Mouse (Mus musculus) MEL (cell line): ENCODE measurements at regions not wholly inside any gene's neighbourhood (a gene's known extent, or its start where the extent isn't known, plus 50 kb on each side); places are given as distances from the start of the nearest gene placed in this dataset.

Experiments
- DNase-seq: peaks from one replicate; pipeline ENCODE4 v3.0.0; 2011; ENCODE audit warnings: low read depth, low spot score
- H3K27ac ChIP-seq: 2 replicates; pipeline ENCODE4 v1.5.1; 2012; ENCODE audit warnings: low read depth, mild to moderate bottlenecking, control low read depth, low read length, moderate library complexity; ENCODE audit not compliant: control insufficient read depth
- H3K27me3 ChIP-seq, 2 experiments: fragments of 150-350 bp in 1 of 2; sonication (generic) in 1 of 2; 2 replicates each; pipeline ENCODE4 v1.6.1; 2012; ENCODE audit warnings: low read length in 2 of 2, mild to moderate bottlenecking in 2 of 2, improper control_type of control experiment in 1 of 2, moderate library complexity in 1 of 2; ENCODE audit not compliant: insufficient read depth in 2 of 2, control insufficient read depth in 1 of 2
- H3K36me3 ChIP-seq, 2 experiments: 2 replicates each; pipeline ENCODE4 v1.6.1; 2012 to 2014; ENCODE audit warnings: low read length in 2 of 2, improper control_type of control experiment in 1 of 2, inconsistent platforms in 1 of 2, mild to moderate bottlenecking in 1 of 2; ENCODE audit not compliant: insufficient read depth in 2 of 2, control insufficient read depth in 1 of 2
- H3K4me1 ChIP-seq, 2 experiments: fragments of 150-350 bp in 1 of 2; sonication (generic) in 1 of 2; 2 replicates each; pipeline ENCODE4 v1.6.1; 2012; ENCODE audit warnings: low read length in 2 of 2, improper control_type of control experiment in 1 of 2, mild to moderate bottlenecking in 1 of 2; ENCODE audit not compliant: insufficient read depth in 2 of 2, control insufficient read depth in 1 of 2
- H3K4me3 ChIP-seq, 2 experiments: fragments of 150-350 bp in 1 of 2; sonication (generic) in 1 of 2; 2 replicates each; pipeline ENCODE4 v1.5.1; 2012; ENCODE audit warnings: low read depth in 2 of 2, low read length in 2 of 2, mild to moderate bottlenecking in 2 of 2, moderate library complexity in 2 of 2, control low read depth in 1 of 2, improper control_type of control experiment in 1 of 2; ENCODE audit not compliant: control insufficient read depth in 1 of 2, insufficient read depth in 1 of 2
- H3K79me2 ChIP-seq: 2 replicates; pipeline ENCODE4 v1.6.1; 2012; ENCODE audit warnings: mild to moderate bottlenecking, low read length, moderate library complexity; ENCODE audit not compliant: control insufficient read depth, poor library complexity, insufficient read depth
- H3K9ac ChIP-seq: 2 replicates; pipeline ENCODE4 v1.6.1; 2012; ENCODE audit warnings: low read depth, mild to moderate bottlenecking, control low read depth, low read length, moderate library complexity; ENCODE audit not compliant: control insufficient read depth, poor library complexity, severe bottlenecking
- H3K9me3 ChIP-seq: fragments of 150-350 bp; sonication (generic); replicated peaks from 2 replicates; pipeline ENCODE4 v1.6.1; 2012; ENCODE audit warnings: mild to moderate bottlenecking, low read length, improper control_type of control experiment, moderate library complexity; ENCODE audit not compliant: insufficient read depth
- CTCF ChIP-seq, 3 experiments: IDR thresholded peaks in 2 of 3; conservative IDR thresholded peaks in 1 of 3; 2 replicates each; pipeline ENCODE4 v1.5.1; 2011 to 2012; ENCODE audit warnings: low read length in 3 of 3, low read depth in 2 of 3, mild to moderate bottlenecking in 2 of 3, improper control_type of control experiment in 1 of 3, inconsistent platforms in 1 of 3, mixed read lengths in 1 of 3, moderate library complexity in 1 of 3; ENCODE audit not compliant: control insufficient read depth in 1 of 3, insufficient read depth in 1 of 3, poor library complexity in 1 of 3, severe bottlenecking in 1 of 3
- E2F4 ChIP-seq: IDR thresholded peaks from 2 replicates; pipeline ENCODE4 v1.6.1; 2011; ENCODE audit warnings: low read depth, low read length, improper control_type of control experiment, borderline replicate concordance
- ELF1 ChIP-seq: IDR thresholded peaks from 2 replicates; pipeline ENCODE4 v1.6.1; 2014; ENCODE audit warnings: low read depth, mild to moderate bottlenecking, inconsistent platforms, low read length, improper control_type of control experiment, moderate library complexity
- GABPA ChIP-seq: IDR thresholded peaks from 2 replicates; pipeline ENCODE4 v1.6.1; 2012; ENCODE audit warnings: low read depth, mild to moderate bottlenecking, inconsistent platforms, low read length, improper control_type of control experiment, moderate library complexity
- GATA1 ChIP-seq: IDR thresholded peaks from 2 replicates; pipeline ENCODE4 v1.6.1; 2011; ENCODE audit warnings: low read depth, low read length, improper control_type of control experiment
- HCFC1 ChIP-seq: IDR thresholded peaks from 2 replicates; pipeline ENCODE4 v1.6.1; 2012; ENCODE audit warnings: low read depth, mild to moderate bottlenecking, inconsistent platforms, low read length, improper control_type of control experiment, moderate library complexity
- JUND ChIP-seq: IDR thresholded peaks from 2 replicates; pipeline ENCODE4 v1.6.1; 2011; ENCODE audit warnings: low read depth, mild to moderate bottlenecking, improper control_type of control experiment, low read length
- KAT2A ChIP-seq: conservative IDR thresholded peaks from 2 replicates; pipeline ENCODE4 v1.6.1; 2012; ENCODE audit warnings: low read depth, low read length, improper control_type of control experiment, inconsistent platforms
- MAX ChIP-seq: IDR thresholded peaks from 2 replicates; pipeline ENCODE4 v1.6.1; 2011; ENCODE audit warnings: low read length, improper control_type of control experiment
- MAZ ChIP-seq: IDR thresholded peaks from 2 replicates; pipeline ENCODE4 v1.6.1; 2012; ENCODE audit warnings: low read depth, mild to moderate bottlenecking, inconsistent platforms, low read length, improper control_type of control experiment
- MEF2A ChIP-seq: IDR thresholded peaks from 2 replicates; pipeline ENCODE4 v1.6.1; 2014; ENCODE audit warnings: low read depth, mild to moderate bottlenecking, inconsistent platforms, low read length, improper control_type of control experiment; ENCODE audit not compliant: poor library complexity, insufficient replicate concordance, severe bottlenecking; ENCODE audit errors: extremely low read depth
- MYC ChIP-seq: IDR thresholded peaks from 2 replicates; pipeline ENCODE4 v1.6.1; 2011; ENCODE audit warnings: low read depth, mild to moderate bottlenecking, low read length, improper control_type of control experiment, moderate library complexity
- POLR2A ChIP-seq, 2 experiments: IDR thresholded peaks; 2 replicates each; pipeline ENCODE4 v1.6.1; 2011 to 2012; ENCODE audit warnings: low read length in 2 of 2, mild to moderate bottlenecking in 2 of 2, control low read depth in 1 of 2, improper control_type of control experiment in 1 of 2, low read depth in 1 of 2, moderate library complexity in 1 of 2; ENCODE audit not compliant: control insufficient read depth in 1 of 2, insufficient read depth in 1 of 2, poor library complexity in 1 of 2
- POLR2AphosphoS5 ChIP-seq: IDR thresholded peaks from 2 replicates; pipeline ENCODE4 v1.6.1; 2012; ENCODE audit warnings: low read depth, borderline replicate concordance, mild to moderate bottlenecking, inconsistent platforms, low read length, moderate library complexity, mixed read lengths
- RAD21 ChIP-seq: IDR thresholded peaks from 2 replicates; pipeline ENCODE4 v1.6.1; 2011; ENCODE audit warnings: mild to moderate bottlenecking, low read depth, low read length, improper control_type of control experiment
- RCOR1 ChIP-seq: IDR thresholded peaks from 2 replicates; pipeline ENCODE4 v1.6.1; 2012; ENCODE audit warnings: low read depth, mild to moderate bottlenecking, inconsistent platforms, low read length, improper control_type of control experiment
- SIN3A ChIP-seq: IDR thresholded peaks from 2 replicates; pipeline ENCODE4 v1.6.1; 2012; ENCODE audit warnings: low read length, improper control_type of control experiment, inconsistent platforms
- SMC3 ChIP-seq: IDR thresholded peaks from 2 replicates; pipeline ENCODE4 v1.6.1; 2011; ENCODE audit warnings: low read depth, low read length, improper control_type of control experiment
- TBP ChIP-seq: IDR thresholded peaks from 2 replicates; pipeline ENCODE4 v1.8.0; 2011; ENCODE audit warnings: low read depth, low read length, improper control_type of control experiment
- USF1 ChIP-seq: IDR thresholded peaks from 2 replicates; pipeline ENCODE4 v1.6.1; 2014; ENCODE audit warnings: low read depth, mild to moderate bottlenecking, inconsistent platforms, low read length, improper control_type of control experiment, moderate library complexity
- USF2 ChIP-seq, 2 experiments: IDR thresholded peaks; 2 replicates each; pipeline ENCODE4 v1.6.1; 2011 to 2012; ENCODE audit warnings: improper control_type of control experiment in 2 of 2, low read length in 2 of 2, borderline replicate concordance in 1 of 2, inconsistent platforms in 1 of 2, low read depth in 1 of 2, mild to moderate bottlenecking in 1 of 2; ENCODE audit not compliant: insufficient read depth in 1 of 2
- ZKSCAN1 ChIP-seq: IDR thresholded peaks from 2 replicates; pipeline ENCODE4 v1.6.1; 2012; ENCODE audit warnings: low read depth, mild to moderate bottlenecking, inconsistent platforms, low read length, improper control_type of control experiment, moderate library complexity

DNA sequence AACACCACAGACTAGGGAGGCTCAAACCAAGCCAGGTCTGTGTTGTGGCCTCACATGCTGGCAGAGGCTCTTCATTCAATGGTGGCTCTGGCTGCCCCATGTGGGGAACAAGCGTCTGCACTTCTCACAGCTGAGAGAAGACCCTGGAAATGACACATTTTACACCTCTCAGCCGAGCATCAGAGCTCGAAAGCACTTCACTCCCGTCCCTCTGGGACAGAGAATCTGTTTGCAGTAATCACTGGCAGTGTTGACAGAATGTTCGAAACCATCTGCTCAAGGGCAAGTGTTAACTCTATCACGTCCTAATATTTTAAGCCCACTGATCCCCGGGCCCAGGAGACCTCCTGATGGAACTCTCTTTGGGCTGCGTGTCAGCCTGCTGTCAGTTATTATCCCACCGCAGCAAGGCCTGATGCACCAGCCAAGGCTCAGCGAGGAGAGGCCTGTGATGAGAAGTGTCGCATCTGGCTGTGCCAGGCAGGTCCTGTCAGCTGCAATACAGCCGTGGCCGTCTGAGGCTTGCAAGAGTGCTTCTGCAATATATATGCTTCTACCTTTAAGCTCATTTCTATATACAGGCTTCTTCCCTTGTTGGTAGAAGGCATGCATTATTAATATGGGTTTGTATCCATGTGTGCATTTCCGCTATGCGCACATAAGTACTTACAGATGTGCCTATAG is 241.5 kb upstream of the Dnajc19 start:
- Histone ChIP-seq H3K36me3 (no peaks in the 10 kb centered on the region), H3K9ac (no peak overlapping the region), H3K4me3 (no peak overlapping the region), H3K4me1 (no peaks in the 10 kb centered on the region), H3K9me3 (no peaks in the 10 kb centered on the region), H3K27me3 (no peaks in the 10 kb centered on the region; a peak in 1 of 4 replicates), H3K79me2 (no peaks in the 10 kb centered on the region), H3K27ac (no peak overlapping the region)
- DNase-seq: no peak
- TF ChIP-seq HCFC1 (no peak), POLR2AphosphoS5 (no peak), KAT2A (no peak), USF1 (no peak)

DNA sequence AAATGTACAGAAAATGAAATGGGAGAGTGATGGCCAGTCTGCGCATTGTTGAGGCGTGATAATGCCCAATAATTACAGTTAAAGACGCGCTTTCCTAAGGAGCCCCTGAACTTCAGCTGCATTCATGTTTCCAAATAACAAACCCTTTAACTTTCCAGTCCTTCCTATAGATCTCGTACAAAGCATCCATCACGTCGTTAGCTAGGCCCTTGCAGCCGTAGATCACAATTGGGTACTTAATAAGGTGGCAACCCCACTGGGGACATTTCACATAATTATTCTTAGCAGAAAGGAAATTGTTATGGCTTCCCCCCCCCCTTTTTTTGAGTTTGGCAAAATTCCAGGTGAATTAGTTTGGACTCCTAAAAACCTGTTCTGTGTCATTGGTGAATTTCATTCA is 233.7 kb upstream of the Dnajc19 start:
- Histone ChIP-seq H3K9ac (no peak overlapping the region), H3K79me2 (no peaks in the 10 kb centered on the region), H3K9me3 (no peaks in the 10 kb centered on the region), H3K27me3 (peaks cover 0 to 3% of the 10 kb centered on the region in 2 experiments; a peak in 1 of 4 replicates), H3K4me3 (no peak overlapping the region), H3K36me3 (no peaks in the 10 kb centered on the region), H3K4me1 (no peaks in the 10 kb centered on the region), H3K27ac (no peak overlapping the region)
- no peak for DNase-seq
- TF ChIP-seq JUND (no peak), TBP (no peak), RAD21 (no peak), MYC (no peak), MEF2A (no peak), RCOR1 (no peak), ZKSCAN1 (no peak), CTCF (IDR thresholded peaks at IDR 0.05 in 2 of 3, conservative IDR thresholded peaks at IDR 0.05 in 1 of 3; ENCODE audit: control insufficient read depth in 1 of 3, insufficient read depth in 1 of 3, low read depth in 2 of 3, low read length in 3 of 3, poor library complexity in 1 of 3, severe bottlenecking in 1 of 3) (no peak), USF1 (no peak), POLR2A (IDR thresholded peaks at IDR 0.05; ENCODE audit: control insufficient read depth in 1 of 2, insufficient read depth in 1 of 2, low read depth in 1 of 2, low read length in 2 of 2, poor library complexity in 1 of 2) (no peak)

DNA sequence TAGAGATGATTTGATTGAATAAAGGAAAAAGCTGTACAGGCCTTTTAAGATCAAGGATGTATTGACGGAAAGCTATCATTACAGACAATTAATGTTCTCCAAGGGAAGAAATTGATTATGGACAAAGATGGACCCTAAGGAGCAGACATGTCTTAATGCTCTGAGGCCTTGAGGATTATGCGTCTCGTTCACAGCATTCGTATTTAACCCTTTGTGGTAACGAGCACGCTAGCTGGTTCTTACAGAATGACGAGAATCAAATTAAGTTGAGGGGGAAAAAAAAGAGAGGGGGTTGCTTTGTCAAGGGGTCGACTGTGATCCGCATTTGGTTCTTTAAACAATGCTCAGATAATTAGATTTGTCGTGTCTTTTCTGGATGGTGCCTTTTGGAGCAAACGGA is 233.3 kb upstream of the Dnajc19 start:
- Histone ChIP-seq H3K4me1 (no peaks in the 10 kb centered on the region), H3K9me3 (no peaks in the 10 kb centered on the region), H3K9ac (no peak overlapping the region), H3K27me3 (peaks cover 0 to 3% of the 10 kb centered on the region in 2 experiments; a peak in 2 of 4 replicates), H3K79me2 (no peaks in the 10 kb centered on the region)
- TF ChIP-seq POLR2A (IDR thresholded peaks at IDR 0.05; ENCODE audit: control insufficient read depth in 1 of 2, insufficient read depth in 1 of 2, low read depth in 1 of 2, low read length in 2 of 2, poor library complexity in 1 of 2): no peak
- no peak for TF ChIP-seq ELF1
- TF ChIP-seq GATA1: no peak
- no peak for TF ChIP-seq SIN3A
- no peak for TF ChIP-seq SMC3
- no peak for TF ChIP-seq E2F4
- no peak for TF ChIP-seq MAX
- no peak for TF ChIP-seq USF1
- TF ChIP-seq USF2 (IDR thresholded peaks at IDR 0.05; ENCODE audit: borderline replicate concordance in 1 of 2, insufficient read depth in 1 of 2, low read depth in 1 of 2, low read length in 2 of 2): no peak
- TF ChIP-seq MEF2A: no peak
- TF ChIP-seq JUND: no peak
- TF ChIP-seq MYC: no peak
- TF ChIP-seq GABPA: no peak
- TF ChIP-seq MAZ: no peak
- no peak for TF ChIP-seq HCFC1
- TF ChIP-seq, all 39 proteins: peak for 0
- Histone ChIP-seq H3K36me3 (no peaks in the 10 kb centered on the region), H3K27ac (no peak overlapping the region), H3K4me3 (no peak overlapping the region)
- DNase-seq: no peak
